Mouse (Mus musculus) CH12.LX (cell line): ENCODE measurements around the gene Exosc9.
"Not testable (repeated sequence)": the region's sequence is repeated elsewhere in the genome, so short reads cannot be mapped to it uniquely, and the experiment has no call there.

Source experiments
- CTCF ChIP-seq, 2 experiments: IDR thresholded peaks in 1 of 2; conservative IDR thresholded peaks in 1 of 2; 2 replicates each; pipeline ENCODE4 v1.5.1; 2011 to 2012; ENCODE audit warnings: low read depth in 2 of 2, low read length in 2 of 2, improper control_type of control experiment in 1 of 2, inconsistent platforms in 1 of 2, mild to moderate bottlenecking in 1 of 2, moderate library complexity in 1 of 2
- EP300 ChIP-seq: IDR thresholded peaks from 2 replicates; pipeline ENCODE4 v1.6.1; 2011; ENCODE audit warnings: low read length, improper control_type of control experiment
- JUND ChIP-seq: conservative IDR thresholded peaks from 2 replicates; pipeline ENCODE4 v1.6.1; 2011; ENCODE audit warnings: low read depth, low read length, improper control_type of control experiment
- MAX ChIP-seq: IDR thresholded peaks from 2 replicates; pipeline ENCODE4 v1.6.1; 2011; ENCODE audit warnings: low read length, improper control_type of control experiment
- MXI1 ChIP-seq: IDR thresholded peaks from 2 replicates; pipeline ENCODE4 v1.6.1; 2011; ENCODE audit warnings: mild to moderate bottlenecking, low read depth, low read length, improper control_type of control experiment
- POLR2A ChIP-seq: IDR thresholded peaks from 2 replicates; pipeline ENCODE4 v1.6.1; 2011; ENCODE audit warnings: low read depth, mild to moderate bottlenecking, improper control_type of control experiment, low read length
- RCOR1 ChIP-seq: conservative IDR thresholded peaks from 2 replicates; pipeline ENCODE4 v1.6.1; 2012; ENCODE audit warnings: low read depth, mild to moderate bottlenecking, inconsistent platforms, low read length, improper control_type of control experiment
- SIN3A ChIP-seq: IDR thresholded peaks from 2 replicates; pipeline ENCODE4 v1.6.1; 2012; ENCODE audit warnings: low read length, improper control_type of control experiment, inconsistent platforms
- USF1 ChIP-seq: IDR thresholded peaks from 2 replicates; pipeline ENCODE4 v1.6.1; 2014; ENCODE audit warnings: low read depth, mild to moderate bottlenecking, inconsistent platforms, low read length, improper control_type of control experiment

GRCm38 (mm10) chr3:36599773-36600172 is 47.4 kb downstream of the Exosc9 start:
- not testable (repeated sequence) for TF ChIP-seq MXI1, POLR2A, SIN3A, MAX, USF1, RCOR1, EP300, JUND
- TF ChIP-seq CTCF (conservative IDR thresholded peaks at IDR 0.05 in 1 of 2, IDR thresholded peaks at IDR 0.05 in 1 of 2; ENCODE audit: low read depth in 2 of 2, low read length in 2 of 2) = peak in 1 of 2 experiments; percentile 65; a peak in 2 of 4 replicates
